ENCODE assay signal across 8 mouse cellular contexts in genomic region chr7:43465344-43466098, GRCm38 (mm10). TPM values are rescaled to one million over a fixed set of nuclear protein-coding genes. Genes with fewer than 3 reads are reported as not detected.
DNase-seq lines count a peak whose midpoint lies in the region; ATAC-seq lines count a peak whose summit lies in the region.

No protein-coding gene starts in this region.

- peak overlapping the region; percentile 61 for H3K9ac ChIP-seq in heart, embryonic 11.5 days (ENCODE audit: low read depth, low read length)
- H3K9ac ChIP-seq in kidney, embryonic 15.5 days, result peak overlapping the region; percentile 35
- H3K9ac ChIP-seq in liver, embryonic 12.5 days, result peak overlapping the region; percentile 58

- H3K36me3 ChIP-seq in heart, embryonic 11.5 days (ENCODE audit: control insufficient read depth, insufficient read depth, low read length), result no peaks in the 10 kb centered on the region
- H3K36me3 ChIP-seq in kidney, embryonic 15.5 days, result no peaks in the 10 kb centered on the region
- H3K36me3 ChIP-seq in liver, embryonic 12.5 days, result no peaks in the 10 kb centered on the region
- no peaks in the 10 kb centered on the region for H3K36me3 ChIP-seq in splenic B cell, adult 2 months (ENCODE audit: control insufficient read depth, insufficient read depth, low read length, poor library complexity, severe bottlenecking)

- H3K4me3 ChIP-seq in brown adipose tissue, adult 24 weeks (ENCODE audit: insufficient read depth, low read depth, low read length), result peak overlapping the region; percentile 63
- H3K4me3 ChIP-seq in heart, embryonic 11.5 days (ENCODE audit: low read depth, low read length), result peak overlapping the region; percentile 47
- H3K4me3 ChIP-seq in kidney, embryonic 15.5 days (replicated peaks), result peak overlapping the region; percentile 51
- peak overlapping the region; percentile 57 for H3K4me3 ChIP-seq in liver, embryonic 12.5 days

- under 1% methylated on average over 33 of the region's 33 CpGs for WGBS in heart, embryonic 11.5 days (ENCODE audit: insufficient replicate concordance)
- WGBS in kidney, embryonic 15.5 days, result under 1% methylated on average over 33 of the region's 33 CpGs
- WGBS in liver, embryonic 12.5 days (ENCODE audit: insufficient replicate concordance), result 1% methylated on average over 31 of the region's 33 CpGs

- peak overlapping the region; percentile 82 for H3K4me2 ChIP-seq in heart, embryonic 11.5 days
- H3K4me2 ChIP-seq in kidney, embryonic 15.5 days, result peak overlapping the region; percentile 82
- H3K4me2 ChIP-seq in liver, embryonic 12.5 days, result peak overlapping the region; percentile 89

- peaks cover 21% of the 10 kb centered on the region for H3K27me3 ChIP-seq in heart, embryonic 11.5 days (ENCODE audit: control insufficient read depth, insufficient read depth, low read length)
- H3K27me3 ChIP-seq in kidney, embryonic 15.5 days, result 0 out of 2 replicates have a peak, but pooled peaks cover 14% of the 10 kb centered on the region
- peaks cover 24% of the 10 kb centered on the region for H3K27me3 ChIP-seq in liver, embryonic 12.5 days (replicated peaks)
- no peaks in the 10 kb centered on the region for H3K27me3 ChIP-seq in splenic B cell, adult 2 months (ENCODE audit: control insufficient read depth, insufficient read depth, low read length, poor library complexity, severe bottlenecking)

- peak; percentile 78 to 87 for DNase-seq in CD8-positive naive resting alpha-beta T cell, adult 2 months (ENCODE audit: low read depth in 2 of 2, low spot score in 2 of 2)
- DNase-seq in naive thymus-derived CD4-positive, alpha-beta T cell, adult 2 months (ENCODE audit: low read depth), result peak; percentile 96
- DNase-seq in splenic B cell, adult 2 months (ENCODE audit: low read depth, low spot score), result peak; percentile 97

- peaks cover 1% of the 10 kb centered on the region; the same call in 1 of the 2 replicates for H3K4me1 ChIP-seq in brown adipose tissue, adult 24 weeks (ENCODE audit: control insufficient read depth, insufficient read depth, insufficient read length, low read length)
- H3K4me1 ChIP-seq in heart, embryonic 11.5 days (ENCODE audit: control insufficient read depth, insufficient read depth, low read length), result peaks cover 5% of the 10 kb centered on the region; the same call in 1 of the 2 replicates
- peaks cover 16% of the 10 kb centered on the region for H3K4me1 ChIP-seq in kidney, embryonic 15.5 days
- peaks cover 22% of the 10 kb centered on the region for H3K4me1 ChIP-seq in liver, embryonic 12.5 days

- 0 out of 2 replicates have a peak overlapping the region, but pooled peaks have one; percentile 1 for H3K27ac ChIP-seq in brown adipose tissue, adult 24 weeks (replicated peaks; ENCODE audit: low read depth, low read length)
- no peak overlapping the region for H3K27ac ChIP-seq in heart, embryonic 11.5 days (ENCODE audit: low read depth, low read length)
- H3K27ac ChIP-seq in kidney, embryonic 15.5 days, result peak overlapping the region; percentile 41; the same call in 1 of the 2 replicates
- H3K27ac ChIP-seq in liver, embryonic 12.5 days, result 0 out of 2 replicates have a peak overlapping the region, but pooled peaks have one; percentile 18

- H3K9me3 ChIP-seq in heart, embryonic 11.5 days (replicated peaks; ENCODE audit: control insufficient read depth, low read length), result no peaks in the 10 kb centered on the region
- H3K9me3 ChIP-seq in kidney, embryonic 15.5 days (replicated peaks), result no peaks in the 10 kb centered on the region
- H3K9me3 ChIP-seq in liver, embryonic 12.5 days (replicated peaks), result no peaks in the 10 kb centered on the region

- peak; percentile 85 for ATAC-seq in erythroid progenitor cell, adult 5-6 weeks (replicated peaks; ENCODE audit: low FRiP score, poor library complexity, severe bottlenecking)
- peak; percentile 85 for ATAC-seq in heart, embryonic 11.5 days (replicated peaks; ENCODE audit: insufficient number of reproducible peaks, low FRiP score, low TSS enrichment)
- ATAC-seq in kidney, embryonic 15.5 days (replicated peaks; ENCODE audit: low FRiP score), result peak; percentile 92
- peak; percentile 89 for ATAC-seq in liver, embryonic 12.5 days

RNA-seq across cellular contexts. Expression of gene Vsig10l, which starts 2.6 kb away (rescaled TPM):
- polyA plus RNA-seq in brown adipose tissue, adult 24 weeks (2012; ENCODE audit: insufficient read depth, insufficient read length, missing spikeins), result 1.9 and 3.5 TPM in 2 replicates
- 1.7 TPM in 1 of 2 replicates, not detected in the other for total RNA-seq in erythroid progenitor cell, adult 5-6 weeks (2015; ENCODE audit: low replicate concordance)
- total RNA-seq in erythroid progenitor cell, adult 5-6 weeks (2017; ENCODE audit: low replicate concordance), result 0.13 and 0.23 TPM in 2 replicates
- 0.99 and 1.9 TPM in 2 replicates for polyA plus RNA-seq in heart, embryonic 11.5 days (2014; fragmentation: Nextera tagmentation; extraction: Ambion mirVana)
- 4.6 and 5.4 TPM in 2 replicates for polyA plus RNA-seq in kidney, embryonic 15.5 days (2015; fragmentation: Nextera tagmentation; extraction: Ambion mirVana)
- 1.2 and 2.3 TPM in 2 replicates for polyA plus RNA-seq in liver, embryonic 12.5 days (2016; fragmentation: Nextera tagmentation; extraction: Ambion mirVana)

RNA-seq across cellular contexts. Expression of gene Gm45233, which starts 21.6 kb away (rescaled TPM):
- not detected in 2 replicates for polyA plus RNA-seq in brown adipose tissue, adult 24 weeks (2012; ENCODE audit: insufficient read depth, insufficient read length, missing spikeins)
- not detected in 2 replicates for total RNA-seq in erythroid progenitor cell, adult 5-6 weeks (2015; ENCODE audit: low replicate concordance)
- total RNA-seq in erythroid progenitor cell, adult 5-6 weeks (2017; ENCODE audit: low replicate concordance), result 5.8 TPM in 1 of 2 replicates, not detected in the other
- polyA plus RNA-seq in heart, embryonic 11.5 days (2014; fragmentation: Nextera tagmentation; extraction: Ambion mirVana), result not detected in 2 replicates
- 0.35 and 0.66 TPM in 2 replicates for polyA plus RNA-seq in kidney, embryonic 15.5 days (2015; fragmentation: Nextera tagmentation; extraction: Ambion mirVana)
- 0.26 and 0.59 TPM in 2 replicates for polyA plus RNA-seq in liver, embryonic 12.5 days (2016; fragmentation: Nextera tagmentation; extraction: Ambion mirVana)

RNA-seq across cellular contexts. Expression of gene Etfb, which starts 21.6 kb away (rescaled TPM):
- polyA plus RNA-seq in brown adipose tissue, adult 24 weeks (2012; ENCODE audit: insufficient read depth, insufficient read length, missing spikeins), result 2,383 and 2,841 TPM in 2 replicates
- 46.5 and 102 TPM in 2 replicates for total RNA-seq in erythroid progenitor cell, adult 5-6 weeks (2015; ENCODE audit: low replicate concordance)
- 70.3 and 109 TPM in 2 replicates for total RNA-seq in erythroid progenitor cell, adult 5-6 weeks (2017; ENCODE audit: low replicate concordance)
- 538 and 556 TPM in 2 replicates for polyA plus RNA-seq in heart, embryonic 11.5 days (2014; fragmentation: Nextera tagmentation; extraction: Ambion mirVana)
- 348 and 355 TPM in 2 replicates for polyA plus RNA-seq in kidney, embryonic 15.5 days (2015; fragmentation: Nextera tagmentation; extraction: Ambion mirVana)
- polyA plus RNA-seq in liver, embryonic 12.5 days (2016; fragmentation: Nextera tagmentation; extraction: Ambion mirVana), result 238 and 249 TPM in 2 replicates

RNA-seq across cellular contexts. Expression of gene Iglon5, which starts 24.4 kb away (rescaled TPM):
- 0.48 and 0.58 TPM in 2 replicates for polyA plus RNA-seq in brown adipose tissue, adult 24 weeks (2012; ENCODE audit: insufficient read depth, insufficient read length, missing spikeins)
- total RNA-seq in erythroid progenitor cell, adult 5-6 weeks (2015; ENCODE audit: low replicate concordance), result not detected in 2 replicates
- not detected in 2 replicates for total RNA-seq in erythroid progenitor cell, adult 5-6 weeks (2017; ENCODE audit: low replicate concordance)
- 0.10 and 0.11 TPM in 2 replicates for polyA plus RNA-seq in heart, embryonic 11.5 days (2014; fragmentation: Nextera tagmentation; extraction: Ambion mirVana)
- polyA plus RNA-seq in kidney, embryonic 15.5 days (2015; fragmentation: Nextera tagmentation; extraction: Ambion mirVana), result 0.40 and 0.45 TPM in 2 replicates
- 0.05 TPM in 1 of 2 replicates, not detected in the other for polyA plus RNA-seq in liver, embryonic 12.5 days (2016; fragmentation: Nextera tagmentation; extraction: Ambion mirVana)

RNA-seq across cellular contexts. Expression of gene Cldnd2, which starts 24.9 kb away (rescaled TPM):
- not detected in 2 replicates for polyA plus RNA-seq in brown adipose tissue, adult 24 weeks (2012; ENCODE audit: insufficient read depth, insufficient read length, missing spikeins)
- not detected in 2 replicates for total RNA-seq in erythroid progenitor cell, adult 5-6 weeks (2015; ENCODE audit: low replicate concordance)
- not detected in 2 replicates for total RNA-seq in erythroid progenitor cell, adult 5-6 weeks (2017; ENCODE audit: low replicate concordance)
- not detected in 2 replicates for polyA plus RNA-seq in heart, embryonic 11.5 days (2014; fragmentation: Nextera tagmentation; extraction: Ambion mirVana)
- polyA plus RNA-seq in kidney, embryonic 15.5 days (2015; fragmentation: Nextera tagmentation; extraction: Ambion mirVana), result not detected in 2 replicates
- polyA plus RNA-seq in liver, embryonic 12.5 days (2016; fragmentation: Nextera tagmentation; extraction: Ambion mirVana), result not detected in 2 replicates
